Mouse (Mus musculus): ENCODE results near the gene Cog8.
"Not testable (repeated sequence)": the region's sequence is repeated elsewhere in the genome, so short reads cannot be mapped to it uniquely, and the experiment has no call there.

Cog8 gene

GRCm38 (mm10) chr8:107040632-107041031, 15.9 kb downstream of the Cog8 start:
- no peak for DNase-seq

- no peak for DNase-seq
These were observed 19.9 kb downstream of the Cog8 start for GRCm38 (mm10) chr8:107036626-107037025.

GRCm38 (mm10) chr8:107035641-107036040, 20.8 kb downstream of the Cog8 start:
- no peak for DNase-seq

- not testable (repeated sequence) for DNase-seq
These were observed 22.9 kb downstream of the Cog8 start for GRCm38 (mm10) chr8:107033609-107034008.

- DNase-seq = no peak
These were observed 24.9 kb downstream of the Cog8 start for GRCm38 (mm10) chr8:107031577-107032090.

- DNase-seq = peak; percentile 98
These were observed 25.6 kb downstream of the Cog8 start, which contains the start of gene Vps4a for GRCm38 (mm10) chr8:107030650-107031576. Gene Vps4a (plus strand): TSS chr8:107031222.

GRCm38 (mm10) chr8:107030058-107030457, 26.4 kb downstream of the Cog8 start:
- no peak for DNase-seq

- no peak for DNase-seq
These were observed 27.2 kb downstream of the Cog8 start for GRCm38 (mm10) chr8:107029310-107029709.

- DNase-seq = no peak
These were observed 33.0 kb downstream of the Cog8 start for GRCm38 (mm10) chr8:107023479-107023878.

GRCm38 (mm10) chr8:107014915-107015314, 41.6 kb downstream of the Cog8 start:
- no peak for DNase-seq

- no peak for DNase-seq
These were observed 43.8 kb downstream of the Cog8 start for GRCm38 (mm10) chr8:107012666-107013065.

GRCm38 (mm10) chr8:107007795-107008194, 48.7 kb downstream of the Cog8 start:
- DNase-seq = no peak

- DNase-seq = peak; percentile 81
These were observed 54.0 kb downstream of the Cog8 start for GRCm38 (mm10) chr8:107002532-107002931.

GRCm38 (mm10) chr8:106999068-106999467, 57.4 kb downstream of the Cog8 start:
- DNase-seq = no peak

- DNase-seq = no peak
These were observed 59.1 kb downstream of the Cog8 start for GRCm38 (mm10) chr8:106997416-106997815.

GRCm38 (mm10) chr8:106996339-106996738, 60.1 kb downstream of the Cog8 start:
- DNase-seq = not testable (repeated sequence)

All from liver (tissue).